Mouse (Mus musculus): ENCODE measurements around the gene Wasl.

DNA sequence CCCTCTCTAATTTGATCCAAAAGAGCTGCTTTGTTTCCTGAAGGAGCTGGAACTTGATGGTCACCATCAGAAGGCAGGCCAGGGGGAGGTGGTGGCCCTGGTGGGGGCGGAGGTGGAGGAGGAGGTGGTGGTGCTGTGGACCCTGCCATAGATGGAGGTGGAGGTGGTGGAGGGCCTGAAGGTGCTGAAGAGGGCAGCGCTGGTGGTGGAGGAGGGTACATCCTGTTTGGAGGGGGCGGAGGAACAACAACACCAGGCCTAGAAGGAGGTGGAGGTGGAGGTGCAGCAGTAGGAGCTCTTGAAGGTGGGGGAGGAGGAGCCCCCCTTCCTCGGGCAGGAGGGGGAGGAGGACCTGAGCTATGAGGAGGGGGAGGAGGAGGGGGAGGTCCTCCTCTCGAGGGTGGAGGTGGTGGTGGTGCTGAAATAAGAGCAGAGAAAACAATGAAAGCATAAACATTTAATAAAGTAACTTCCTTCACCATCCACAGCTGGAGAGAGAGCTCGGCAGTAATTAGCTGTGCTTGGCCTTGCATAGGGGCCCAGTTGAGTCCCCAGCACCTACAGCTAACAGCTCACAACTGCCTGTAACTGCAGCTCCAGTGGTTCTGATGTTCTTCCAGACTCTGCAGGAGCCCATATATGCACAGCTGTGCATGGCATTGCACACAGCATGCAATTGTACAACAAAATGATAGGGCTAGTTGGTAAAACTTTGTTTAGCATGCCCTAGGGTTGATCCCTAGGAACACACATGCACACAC, 45.3 kb downstream of the Wasl start:
- no peak for TF ChIP-seq CTCF (IDR thresholded peaks at IDR 0.05; ENCODE audit: borderline replicate concordance, insufficient read depth, low read depth, low read length)
- TF ChIP-seq POLR2A (IDR thresholded peaks at IDR 0.05; ENCODE audit: borderline replicate concordance, insufficient read depth, low read length), result no peak

All from cerebellum, adult 2 months (tissue).